Mouse (Mus musculus): ENCODE data around the gene Tdrd12. TPM values are rescaled to one million over a fixed set of nuclear protein-coding genes. Genes with fewer than 3 reads are reported as not detected.

Tdrd12 gene
- total and polyA plus RNA-seq, 2 experiments from 2014 or later, result 0.30 to 0.52 TPM

DNA sequence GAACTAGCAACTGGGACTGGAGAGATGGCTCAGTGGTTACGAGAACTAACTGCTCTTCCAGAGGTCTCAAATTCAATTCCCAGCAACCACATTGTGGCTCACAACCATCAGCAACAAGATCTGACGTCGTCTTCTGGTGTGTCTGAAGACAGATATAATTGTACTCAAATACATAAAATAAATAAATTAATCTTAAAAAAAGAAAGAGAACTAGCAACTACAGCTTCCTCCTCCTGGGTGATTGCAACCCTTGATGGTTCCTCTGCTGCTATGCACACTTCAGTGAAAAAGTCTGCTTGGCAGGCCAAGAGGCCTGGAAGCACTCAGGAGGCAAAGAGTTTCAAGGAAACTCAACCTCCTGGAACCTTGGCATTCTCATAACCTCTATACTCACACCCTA lies 7.5 kb downstream of the Tdrd12 start:
- H3K9ac ChIP-seq, result no peak overlapping the region
- no peak for TF ChIP-seq CTCF (IDR thresholded peaks at IDR 0.05; ENCODE audit: low read depth)
- WGBS, result 79% methylated on average over 3 of the region's 3 CpGs
- H3K36me3 ChIP-seq (ENCODE audit: insufficient read depth), result no peaks in the 10 kb centered on the region
- no peak overlapping the region for H3K27ac ChIP-seq (ENCODE audit: low read depth, low read length)
- no peak for ATAC-seq
- no peak for DNase-seq
- H3K9me3 ChIP-seq (ENCODE audit: low read length), result no peaks in the 10 kb centered on the region
- H3K4me2 ChIP-seq (ENCODE audit: low read depth), result no peak overlapping the region
- H3K4me1 ChIP-seq (ENCODE audit: insufficient read depth), result no peaks in the 10 kb centered on the region
- no peaks in the 10 kb centered on the region for H3K27me3 ChIP-seq (ENCODE audit: insufficient read depth, low read length)
- H3K4me3 ChIP-seq (ENCODE audit: low read depth, low read length), result no peak overlapping the region

DNA sequence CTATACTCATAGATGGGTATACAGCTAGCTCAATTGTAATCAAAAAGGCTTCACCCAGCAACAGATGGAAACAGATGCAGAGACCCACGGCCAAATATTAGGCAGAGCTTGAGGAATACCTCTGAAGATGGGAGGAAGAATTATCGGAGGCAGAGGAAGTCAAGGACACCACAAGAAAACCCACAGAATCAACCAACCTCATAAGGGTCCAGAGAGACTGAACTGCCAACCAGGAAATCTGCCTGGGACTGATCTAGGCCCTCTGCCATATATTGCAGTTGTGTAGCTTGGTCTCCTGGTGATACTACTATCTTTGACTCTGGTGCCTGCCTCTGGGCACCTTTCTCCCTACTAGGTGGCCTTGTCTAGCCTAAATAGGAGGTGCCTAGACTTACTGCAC lies 10.8 kb downstream of the Tdrd12 start:
- 85% methylated on average over 2 of the region's 2 CpGs for WGBS

DNA sequence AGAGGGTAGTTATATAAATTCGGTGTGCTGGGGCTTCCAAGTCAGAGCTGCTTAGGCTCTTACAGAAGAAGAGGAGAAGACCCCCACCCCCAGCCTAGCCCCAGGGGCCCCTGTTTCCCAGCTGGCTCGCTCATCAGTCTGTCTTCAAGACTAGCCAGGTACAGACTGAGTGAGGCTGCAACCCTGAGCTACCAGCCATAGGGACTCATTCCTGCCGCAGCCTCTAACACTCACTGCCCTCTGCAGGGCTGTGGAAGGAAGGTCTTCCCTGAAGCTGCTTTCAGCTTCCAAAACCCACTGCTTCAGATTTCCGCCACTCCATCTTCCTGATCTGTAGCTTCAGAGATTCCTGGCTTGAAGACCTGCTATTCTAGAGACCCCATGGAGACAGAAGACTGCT lies 35.5 kb downstream of the Tdrd12 start:
- Histone ChIP-seq H3K27ac (ENCODE audit: low read depth, low read length) (no peak overlapping the region), H3K4me2 (ENCODE audit: low read depth) (no peak overlapping the region), H3K4me1 (ENCODE audit: insufficient read depth) (no peaks in the 10 kb centered on the region), H3K9ac (no peak overlapping the region), H3K36me3 (ENCODE audit: insufficient read depth) (no peaks in the 10 kb centered on the region), H3K9me3 (ENCODE audit: low read length) (no peaks in the 10 kb centered on the region), H3K27me3 (ENCODE audit: insufficient read depth, low read length) (no peaks in the 10 kb centered on the region), H3K4me3 (ENCODE audit: low read depth, low read length) (no peak overlapping the region)
- 22% methylated on average over 4 of the region's 4 CpGs for WGBS
- ATAC-seq (peak; percentile 62), DNase-seq (peak; percentile 35)
- peak; percentile 65 for TF ChIP-seq CTCF (IDR thresholded peaks at IDR 0.05; ENCODE audit: low read depth)

More for the DNA sequence above, 10.8 kb downstream of the Tdrd12 start:
- Histone ChIP-seq H3K27ac (ENCODE audit: low read depth, low read length) (no peak overlapping the region), H3K27me3 (ENCODE audit: insufficient read depth, low read length) (no peaks in the 10 kb centered on the region), H3K36me3 (ENCODE audit: insufficient read depth) (no peaks in the 10 kb centered on the region), H3K4me3 (ENCODE audit: low read depth, low read length) (no peak overlapping the region), H3K4me2 (ENCODE audit: low read depth) (no peak overlapping the region), H3K9me3 (ENCODE audit: low read length) (no peaks in the 10 kb centered on the region), H3K4me1 (ENCODE audit: insufficient read depth) (no peaks in the 10 kb centered on the region), H3K9ac (no peak overlapping the region)
- TF ChIP-seq CTCF (IDR thresholded peaks at IDR 0.05; ENCODE audit: low read depth), result no peak
- ATAC-seq (no peak), DNase-seq (no peak)

DNA sequence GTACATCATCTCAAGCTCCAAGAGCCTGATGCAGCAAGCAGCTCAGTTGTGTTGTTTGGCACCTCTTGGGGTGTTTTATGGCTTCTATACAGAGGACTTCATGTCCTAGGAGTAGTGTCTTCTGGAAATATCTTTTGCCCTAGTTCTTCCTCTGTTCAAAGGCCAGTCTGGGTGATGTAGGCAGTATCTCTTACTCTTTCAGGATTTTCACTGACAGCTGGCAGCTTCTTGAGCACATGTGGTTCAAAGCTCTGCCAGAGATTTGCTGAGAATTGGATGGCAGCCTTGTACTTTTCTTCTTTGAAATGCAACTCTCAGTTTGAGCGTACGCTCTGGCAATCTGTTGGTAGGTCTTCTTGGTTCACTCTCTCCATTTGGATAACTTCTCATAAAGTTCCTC lies 40.0 kb downstream of the Tdrd12 start:
- Histone ChIP-seq H3K36me3 (ENCODE audit: insufficient read depth) (no peaks in the 10 kb centered on the region), H3K27me3 (ENCODE audit: insufficient read depth, low read length) (no peaks in the 10 kb centered on the region), H3K4me1 (ENCODE audit: insufficient read depth) (no peaks in the 10 kb centered on the region), H3K4me3 (ENCODE audit: low read depth, low read length) (no peak overlapping the region), H3K4me2 (ENCODE audit: low read depth) (no peak overlapping the region), H3K9me3 (ENCODE audit: low read length) (no peaks in the 10 kb centered on the region), H3K27ac (ENCODE audit: low read depth, low read length) (no peak overlapping the region), H3K9ac (no peak overlapping the region)
- TF ChIP-seq CTCF (IDR thresholded peaks at IDR 0.05; ENCODE audit: low read depth), result no peak
- DNase-seq, result peak; percentile 48
- ATAC-seq, result peak; percentile 8; the same call in 1 of the 2 replicates
- WGBS, result 74% methylated on average over 2 of the region's 2 CpGs

DNA sequence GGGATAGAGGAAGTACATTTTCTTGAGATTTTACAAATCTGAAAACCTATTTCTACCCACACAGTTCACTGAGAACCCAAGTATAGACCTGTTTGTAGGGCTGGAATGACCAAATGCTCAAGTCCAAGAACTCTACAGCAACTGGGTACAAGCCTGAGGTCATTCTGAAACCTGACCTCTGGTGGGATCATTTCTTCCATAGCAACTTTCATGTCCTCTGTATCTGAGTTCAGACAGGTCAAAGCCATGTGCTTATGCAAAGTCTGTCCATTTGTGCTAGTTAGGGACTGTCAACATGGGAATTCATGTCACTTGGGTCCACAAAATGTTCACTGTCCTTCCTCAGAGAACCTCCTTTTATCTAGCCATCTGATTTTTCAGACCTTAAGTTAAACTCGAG lies 46.5 kb downstream of the Tdrd12 start:
- ATAC-seq, result no peak
- Histone ChIP-seq H3K27ac (ENCODE audit: low read depth, low read length) (no peak overlapping the region), H3K4me2 (ENCODE audit: low read depth) (no peak overlapping the region), H3K36me3 (ENCODE audit: insufficient read depth) (no peaks in the 10 kb centered on the region), H3K4me1 (ENCODE audit: insufficient read depth) (no peaks in the 10 kb centered on the region), H3K9me3 (ENCODE audit: low read length) (no peaks in the 10 kb centered on the region), H3K9ac (no peak overlapping the region), H3K4me3 (ENCODE audit: low read depth, low read length) (no peak overlapping the region), H3K27me3 (ENCODE audit: insufficient read depth, low read length) (no peaks in the 10 kb centered on the region)
- no peak for TF ChIP-seq CTCF (IDR thresholded peaks at IDR 0.05; ENCODE audit: low read depth)
- DNase-seq, result no peak
- 65% methylated on average over 1 of the region's 1 CpGs for WGBS

DNA sequence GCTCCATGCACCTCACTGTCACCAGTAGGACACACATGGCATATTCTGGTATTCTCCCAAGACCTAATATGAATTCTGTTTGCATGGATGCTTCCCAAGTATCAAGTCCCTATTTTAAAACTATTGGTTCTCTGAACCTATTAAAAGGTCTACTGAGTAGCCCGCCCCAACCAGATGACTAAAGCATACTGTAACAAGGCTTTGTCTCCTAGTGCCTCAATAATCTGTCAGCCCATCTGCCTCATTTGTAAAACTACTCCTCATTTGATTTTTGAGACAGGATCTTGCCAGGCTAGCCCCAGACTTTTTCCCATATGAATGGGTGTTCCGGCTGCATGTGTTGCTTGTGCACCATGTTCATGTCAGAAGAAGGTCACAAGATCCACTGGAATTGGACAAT lies 47.4 kb downstream of the Tdrd12 start:
- Histone ChIP-seq H3K27me3 (ENCODE audit: insufficient read depth, low read length) (no peaks in the 10 kb centered on the region), H3K4me3 (ENCODE audit: low read depth, low read length) (no peak overlapping the region), H3K9me3 (ENCODE audit: low read length) (no peaks in the 10 kb centered on the region), H3K9ac (no peak overlapping the region), H3K4me1 (ENCODE audit: insufficient read depth) (no peaks in the 10 kb centered on the region), H3K27ac (ENCODE audit: low read depth, low read length) (no peak overlapping the region), H3K36me3 (ENCODE audit: insufficient read depth) (no peaks in the 10 kb centered on the region), H3K4me2 (ENCODE audit: low read depth) (no peak overlapping the region)
- ATAC-seq (no peak), DNase-seq (no peak)
- TF ChIP-seq CTCF (IDR thresholded peaks at IDR 0.05; ENCODE audit: low read depth), result no peak
- 85% methylated on average over 2 of the region's 2 CpGs for WGBS

DNA sequence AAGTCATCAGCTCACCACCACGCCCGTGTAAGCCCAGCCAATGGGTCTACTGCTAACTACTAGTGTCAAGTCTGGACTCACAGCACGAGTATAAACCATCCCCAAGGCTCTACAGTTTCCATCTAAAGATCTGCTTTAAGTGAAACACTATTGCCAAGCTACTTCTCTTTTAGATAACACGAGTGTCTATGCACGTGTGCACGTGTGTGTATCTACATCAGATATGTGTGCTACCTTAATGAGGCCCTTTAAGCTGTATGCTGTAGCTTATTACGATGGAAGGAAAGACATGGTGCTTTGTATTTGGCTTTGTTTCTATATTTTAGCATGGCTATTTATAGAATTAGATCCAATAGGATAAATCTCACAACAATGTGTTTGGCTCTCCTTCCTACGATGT lies 51.0 kb downstream of the Tdrd12 start:
- Histone ChIP-seq H3K9me3 (ENCODE audit: low read length) (no peaks in the 10 kb centered on the region), H3K36me3 (ENCODE audit: insufficient read depth) (no peaks in the 10 kb centered on the region), H3K4me2 (ENCODE audit: low read depth) (no peak overlapping the region), H3K27me3 (ENCODE audit: insufficient read depth, low read length) (no peaks in the 10 kb centered on the region; the same call in 1 of the 2 replicates), H3K4me3 (ENCODE audit: low read depth, low read length) (no peak overlapping the region), H3K27ac (ENCODE audit: low read depth, low read length) (no peak overlapping the region), H3K9ac (no peak overlapping the region), H3K4me1 (ENCODE audit: insufficient read depth) (no peaks in the 10 kb centered on the region)
- no peak for DNase-seq
- 90% methylated on average over 8 of the region's 8 CpGs for WGBS
- ATAC-seq, result no peak
- no peak for TF ChIP-seq CTCF (IDR thresholded peaks at IDR 0.05; ENCODE audit: low read depth)

DNA sequence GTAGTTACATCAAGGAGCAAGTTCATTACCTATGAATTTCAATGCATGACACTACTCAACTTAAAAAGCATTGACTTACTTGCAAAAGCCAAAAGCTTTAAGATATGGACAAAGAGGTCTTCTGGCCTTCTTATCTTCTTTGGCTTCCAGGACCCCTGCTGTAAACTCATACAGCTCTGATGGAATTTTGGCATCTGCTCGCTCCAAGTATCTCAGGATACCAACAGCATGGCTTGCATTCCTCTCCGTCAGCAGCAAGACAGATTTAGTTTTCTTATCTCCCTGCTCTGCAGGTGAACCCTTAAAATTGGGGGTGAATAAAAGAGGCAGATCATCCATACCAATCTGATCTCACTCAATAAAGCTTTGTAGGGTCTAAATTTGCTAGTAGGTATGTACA lies 52.4 kb downstream of the Tdrd12 start:
- no peak overlapping the region for H3K4me2 ChIP-seq (ENCODE audit: low read depth)
- H3K9me3 ChIP-seq (ENCODE audit: low read length), result no peaks in the 10 kb centered on the region
- WGBS, result 85% methylated on average over 2 of the region's 2 CpGs
- H3K36me3 ChIP-seq (ENCODE audit: insufficient read depth), result no peaks in the 10 kb centered on the region
- no peak overlapping the region for H3K27ac ChIP-seq (ENCODE audit: low read depth, low read length)
- H3K27me3 ChIP-seq (ENCODE audit: insufficient read depth, low read length), result no peaks in the 10 kb centered on the region; the same call in 1 of the 2 replicates
- H3K4me3 ChIP-seq (ENCODE audit: low read depth, low read length), result no peak overlapping the region
- ATAC-seq (no peak), DNase-seq (no peak)
- no peaks in the 10 kb centered on the region for H3K4me1 ChIP-seq (ENCODE audit: insufficient read depth)
- no peak overlapping the region for H3K9ac ChIP-seq
- TF ChIP-seq CTCF (IDR thresholded peaks at IDR 0.05; ENCODE audit: low read depth), result no peak

All from forebrain, postnatal 0 days (tissue).